Mouse (Mus musculus) bone marrow macrophage, adult 2 months (primary cell): ENCODE measurements around the gene Gm20388. TPM values are rescaled to one million over a fixed set of nuclear protein-coding genes. Genes with fewer than 3 reads are reported as not detected.
A peak's percentile ranks its signal among the peaks of the same experiment; 100 is the strongest.
"Not testable (repeated sequence)": the region's sequence is repeated elsewhere in the genome, so short reads cannot be mapped to it uniquely, and the experiment has no call there.

Experiments used
- H3K27ac ChIP-seq: 2 replicates; pipeline ENCODE4 v1.5.1; 2012; ENCODE audit warnings: low read depth, low read length; ENCODE audit not compliant: insufficient read depth
- H3K4me1 ChIP-seq: 2 replicates; pipeline ENCODE4 v1.6.1; 2012; ENCODE audit warnings: low read length; ENCODE audit not compliant: control insufficient read depth, insufficient read depth
- H3K4me3 ChIP-seq: 2 replicates; pipeline ENCODE4 v1.5.1; 2012; ENCODE audit warnings: mild to moderate bottlenecking, low read length, moderate library complexity; ENCODE audit not compliant: insufficient read depth
- CTCF ChIP-seq: IDR thresholded peaks from 2 replicates; pipeline ENCODE4 v1.5.1; 2012; ENCODE audit warnings: low read depth, mild to moderate bottlenecking, low read length, moderate library complexity
- POLR2A ChIP-seq: IDR thresholded peaks from 2 replicates; pipeline ENCODE4 v1.6.1; 2012; ENCODE audit warnings: mild to moderate bottlenecking, low read depth, low read length, borderline replicate concordance
- polyA plus RNA-seq: library from polyadenylated mRNA; stranded (reverse); fragments of >200 nt; gene quantifications from 2 replicates; pipeline ENCODE4 v1.2.4, GENCODE M21; 2012; ENCODE audit not compliant: missing spikeins, insufficient read depth, insufficient read length

Gene Gm20388
- polyA plus RNA-seq, 1 experiment: 32.7 TPM

DNA sequence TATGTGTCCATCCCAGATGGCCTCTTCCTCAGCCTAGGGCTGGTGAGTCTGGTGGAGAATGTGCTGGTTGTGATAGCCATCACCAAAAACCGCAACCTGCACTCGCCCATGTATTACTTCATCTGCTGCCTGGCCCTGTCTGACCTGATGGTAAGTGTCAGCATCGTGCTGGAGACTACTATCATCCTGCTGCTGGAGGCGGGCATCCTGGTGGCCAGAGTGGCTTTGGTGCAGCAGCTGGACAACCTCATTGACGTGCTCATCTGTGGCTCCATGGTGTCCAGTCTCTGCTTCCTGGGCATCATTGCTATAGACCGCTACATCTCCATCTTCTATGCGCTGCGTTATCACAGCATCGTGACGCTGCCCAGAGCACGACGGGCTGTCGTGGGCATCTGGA, 3497.0 kb downstream of the Gm20388 start:
- Histone ChIP-seq H3K4me3 (no peak overlapping the region), H3K27ac (no peak overlapping the region)

GRCm38 (mm10) chr8:123408586-123409544, 3498.2 kb downstream of the Gm20388 start:
- TF ChIP-seq POLR2A (no peak), CTCF (no peak)
- Histone ChIP-seq H3K27ac (no peak overlapping the region), H3K4me1 (no peaks in the 10 kb centered on the region), H3K4me3 (no peak overlapping the region)

More for the DNA sequence above, 3497.0 kb downstream of the Gm20388 start:
- no peaks in the 10 kb centered on the region for H3K4me1 ChIP-seq
- TF ChIP-seq POLR2A: no peak
- TF ChIP-seq CTCF: no peak

DNA sequence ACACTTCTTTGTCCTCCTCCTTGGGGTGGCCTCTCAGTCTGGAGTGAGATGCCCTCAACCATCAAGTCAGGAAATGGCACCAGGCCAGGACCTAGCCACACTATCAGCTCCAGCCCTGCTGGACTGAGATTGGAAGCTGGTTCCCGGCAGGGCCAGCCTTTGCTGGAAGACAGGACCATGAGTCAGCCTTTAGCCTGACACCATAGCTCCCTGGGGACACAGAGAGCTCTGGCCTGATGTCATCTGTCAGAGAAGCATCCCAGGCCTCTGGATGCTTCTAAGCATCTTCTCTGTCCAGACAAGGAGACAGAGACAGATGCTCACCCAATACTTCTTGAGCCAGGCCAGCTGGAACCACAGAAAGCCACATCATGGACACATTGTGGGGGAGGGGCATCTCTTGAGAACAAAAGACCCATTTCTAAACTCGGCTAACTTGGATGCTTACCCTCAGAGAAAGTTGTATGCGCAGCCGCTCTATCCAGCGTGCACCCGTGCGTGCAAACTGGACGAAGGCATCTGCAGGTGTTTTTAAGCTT, 3499.5 kb downstream of the Gm20388 start:
- no peaks in the 10 kb centered on the region for H3K4me1 ChIP-seq
- TF ChIP-seq CTCF: no peak
- H3K27ac ChIP-seq: no peak overlapping the region
- H3K4me3 ChIP-seq: no peak overlapping the region

DNA sequence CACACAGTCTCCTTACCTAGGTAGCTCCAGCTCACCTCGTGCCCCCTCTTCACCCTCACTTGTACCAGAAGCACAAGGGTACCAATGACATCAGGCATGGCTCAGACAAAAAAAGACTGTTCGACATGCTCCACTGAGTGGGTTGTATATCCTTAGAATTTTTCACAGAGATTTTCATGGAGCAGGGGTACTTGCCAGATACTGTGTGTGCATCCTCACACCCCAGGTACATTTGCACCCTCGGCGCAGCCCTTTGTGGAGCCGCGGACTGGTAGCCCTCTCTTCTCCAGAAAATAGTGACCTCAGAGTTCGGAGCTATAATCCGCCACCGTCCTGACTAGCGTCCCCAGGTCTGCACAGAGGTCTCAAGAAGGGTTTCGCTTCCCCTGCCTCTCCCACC, 3500.1 kb downstream of the Gm20388 start:
- Histone ChIP-seq H3K4me3 (no peak overlapping the region), H3K4me1 (no peaks in the 10 kb centered on the region), H3K27ac (no peak overlapping the region)
- TF ChIP-seq CTCF (no peak), POLR2A (no peak)

DNA sequence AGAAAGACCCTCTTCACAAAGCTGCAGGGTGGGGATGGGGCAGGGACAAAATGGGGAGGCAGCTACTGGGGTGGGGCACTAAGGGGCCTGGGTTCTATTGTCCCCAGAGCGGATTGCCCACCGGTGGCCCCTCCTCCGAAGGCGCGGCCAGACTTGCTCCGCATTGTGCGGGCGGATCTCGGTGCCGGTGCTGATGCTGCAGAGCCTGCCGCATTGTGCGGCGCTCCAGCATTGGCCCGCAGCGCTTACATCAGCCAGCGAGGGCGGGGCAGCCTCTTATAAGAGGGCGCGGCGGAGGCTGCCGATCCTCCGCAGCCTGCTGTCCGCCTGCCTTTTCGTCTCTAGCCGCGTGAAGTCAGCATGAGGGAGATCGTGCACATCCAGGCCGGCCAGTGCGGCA, 3500.6 kb downstream of the Gm20388 start, which contains the start of gene Tubb3:
TSS of gene Tubb3 (plus strand) at position 179 of the 400 bp plus-strand sequence.
- peak within 1 kb of the TSS; percentile 19 for H3K4me3 ChIP-seq
- no peaks in the 10 kb centered on the region for H3K4me1 ChIP-seq

DNA sequence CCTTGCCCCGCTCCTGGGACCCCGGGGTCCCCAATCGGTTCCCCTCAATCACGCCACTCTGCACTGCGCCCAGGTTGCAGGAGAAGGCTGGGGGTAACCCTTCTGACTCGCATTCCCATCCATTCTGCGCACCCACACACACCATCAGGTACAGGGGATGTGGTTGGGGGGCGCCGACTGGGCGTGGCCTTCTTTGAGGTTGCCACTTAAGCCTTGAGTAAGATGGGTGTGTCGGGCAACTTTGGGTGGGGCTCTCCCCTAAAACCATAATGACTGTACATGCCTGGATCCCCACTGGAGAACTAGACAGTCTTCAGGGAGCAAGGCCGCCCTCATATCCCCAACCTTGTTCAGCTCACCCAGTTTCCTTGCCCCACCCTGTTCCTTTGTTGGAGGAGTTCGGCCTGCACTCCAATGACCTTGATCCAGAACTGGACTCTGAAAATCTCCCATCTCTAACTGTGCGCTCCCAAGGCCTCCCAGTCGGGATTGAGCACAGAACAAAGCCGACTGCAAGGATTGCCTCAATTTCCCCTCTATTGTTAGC, 3501.2 kb downstream of the Gm20388 start:
- Histone ChIP-seq H3K4me1 (no peaks in the 10 kb centered on the region), H3K4me3 (peak overlapping the region; percentile 19), H3K27ac (no peak overlapping the region)
- TF ChIP-seq CTCF (no peak), POLR2A (no peak)

More for the DNA sequence above, 3500.6 kb downstream of the Gm20388 start, which contains the start of gene Tubb3:
- H3K27ac ChIP-seq: no peak within 1 kb of the TSS
- no peak for TF ChIP-seq CTCF
- TF ChIP-seq POLR2A: no peak

GRCm38 (mm10) chr8:123412560-123413170, 3502.0 kb downstream of the Gm20388 start:
- Histone ChIP-seq H3K4me1 (no peaks in the 10 kb centered on the region), H3K4me3 (no peak overlapping the region), H3K27ac (no peak overlapping the region)
- no peak for TF ChIP-seq CTCF
- no peak for TF ChIP-seq POLR2A

DNA sequence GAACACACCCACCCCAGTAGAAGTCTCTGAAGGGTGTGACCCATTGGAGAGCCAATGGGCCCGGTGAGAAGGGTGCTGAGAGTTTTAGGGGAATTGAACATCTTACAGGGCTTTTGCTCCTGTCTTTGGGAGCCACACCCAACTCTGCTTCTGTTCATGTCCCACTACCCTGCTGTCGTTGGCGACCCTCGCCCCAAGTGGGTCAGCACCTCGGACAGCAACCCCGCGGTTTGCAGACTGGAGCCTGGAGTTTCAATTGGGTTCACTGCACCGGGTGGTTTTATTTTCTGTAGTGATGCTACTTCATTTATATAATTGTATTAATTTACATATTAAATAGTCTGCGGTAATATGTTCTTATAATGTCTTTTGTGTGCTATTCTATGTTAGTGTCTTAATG, 3503.6 kb downstream of the Gm20388 start:
- no peaks in the 10 kb centered on the region for H3K4me1 ChIP-seq
- TF ChIP-seq POLR2A (no peak), CTCF (no peak)

GRCm38 (mm10) chr8:123414997-123415696, 3504.5 kb downstream of the Gm20388 start:
- not testable (repeated sequence) for H3K4me1 ChIP-seq, H3K27ac ChIP-seq

More for the DNA sequence above, 3503.6 kb downstream of the Gm20388 start:
- Histone ChIP-seq H3K4me3 (no peak overlapping the region), H3K27ac (no peak overlapping the region)

More at GRCm38 (mm10) chr8:123414997-123415696, 3504.5 kb downstream of the Gm20388 start:
- not testable (repeated sequence) for H3K4me3 ChIP-seq
